Comparison of ENCODE assay signal across 9 mouse cellular contexts in genomic region chr16:43709062-43709413, GRCm38 (mm10). TPM values are rescaled to one million over a fixed set of nuclear protein-coding genes. Genes with fewer than 3 reads are reported as not detected.
DNase-seq lines count a peak whose midpoint lies in the region; ATAC-seq lines count a peak whose summit lies in the region.
"Had no signal": no experiment of that assay in that cellular context is flagged by ENCODE, and none has a peak within 500 bp of the region (broad histone marks: within the 10 kb centered on the region; RNA-seq: fewer than 3 reads in every experiment).

No protein-coding gene starts in this region.

- H3K36me3 ChIP-seq in lung, embryonic 16.5 days (ENCODE audit: control insufficient read depth, insufficient read depth, low read length): no peaks in the 10 kb centered on the region
- no peaks in the 10 kb centered on the region for H3K36me3 ChIP-seq in hindbrain, embryonic 14.5 days (replicated peaks; ENCODE audit: control insufficient read depth, insufficient read depth)

- H3K4me1 ChIP-seq in lung, embryonic 16.5 days (replicated peaks; ENCODE audit: control insufficient read depth, insufficient read depth, low read length): 0 out of 2 replicates have a peak, but pooled peaks cover 3% of the 10 kb centered on the region
- H3K4me1 ChIP-seq in hindbrain, embryonic 14.5 days (replicated peaks; ENCODE audit: control insufficient read depth, insufficient read depth, low read length): peaks cover 17% of the 10 kb centered on the region; the same call in 1 of the 2 replicates

- H3K27ac ChIP-seq in lung, embryonic 16.5 days (ENCODE audit: low read length): no peak overlapping the region
- H3K27ac ChIP-seq in hindbrain, embryonic 14.5 days: peak overlapping the region; percentile 70

- H3K9me3 ChIP-seq in lung, embryonic 16.5 days (ENCODE audit: control insufficient read depth, low read length): no peaks in the 10 kb centered on the region
- H3K9me3 ChIP-seq in hindbrain, embryonic 14.5 days (ENCODE audit: control insufficient read depth, low read length): no peaks in the 10 kb centered on the region

- peak overlapping the region; percentile 39 for H3K4me2 ChIP-seq in lung, embryonic 16.5 days (ENCODE audit: low read depth, low read length)
- peak overlapping the region; percentile 48 for H3K4me2 ChIP-seq in hindbrain, embryonic 14.5 days (replicated peaks)

- peak overlapping the region; percentile 4 for H3K4me3 ChIP-seq in lung, embryonic 16.5 days (ENCODE audit: low read length)
- H3K4me3 ChIP-seq in hindbrain, embryonic 14.5 days (replicated peaks; ENCODE audit: low read length): peak overlapping the region; percentile 12

- no peaks in the 10 kb centered on the region for H3K27me3 ChIP-seq in lung, embryonic 16.5 days (ENCODE audit: control insufficient read depth, insufficient read depth, low read depth, low read length)
- no peaks in the 10 kb centered on the region for H3K27me3 ChIP-seq in hindbrain, embryonic 14.5 days (ENCODE audit: control insufficient read depth, insufficient read depth, low read length)

- no peak for ATAC-seq in lung, embryonic 16.5 days (ENCODE audit: low read depth)
- ATAC-seq in hindbrain, embryonic 14.5 days (ENCODE audit: low FRiP score): peak; percentile 52; the same call in 1 of the 2 replicates

- no peak overlapping the region for H3K9ac ChIP-seq in lung, embryonic 16.5 days (ENCODE audit: low read length)
- H3K9ac ChIP-seq in hindbrain, embryonic 14.5 days: peak overlapping the region; percentile 32; the same call in 1 of the 2 replicates

- no peak for DNase-seq in lung, adult 18-20 months
- DNase-seq in cerebellum, postnatal 25 days: peak; percentile 49 to 52
- peak; percentile 42 for DNase-seq in hindbrain, embryonic 14.5 days (ENCODE audit: low spot score)
- DNase-seq in thymus, postnatal 14 days: peak; percentile 42
- no peak for DNase-seq in urinary bladder, postnatal 36 days (ENCODE audit: low spot score in 2 of 2)
- no peak for DNase-seq in left cerebral cortex, adult 8-10 months (ENCODE audit: low spot score in 2 of 2)

- WGBS in lung, embryonic 16.5 days: 21% methylated on average over 15 of the region's 15 CpGs
- 35% methylated on average over 15 of the region's 15 CpGs for WGBS in hindbrain, embryonic 14.5 days

RNA-seq across cellular contexts. Expression of gene Drd3, which starts 44.8 kb away (rescaled TPM):
- polyA plus RNA-seq in lung, embryonic 16.5 days (2015; fragmentation: Nextera tagmentation; extraction: Ambion mirVana): 0.14 TPM in 1 of 2 replicates, not detected in the other
- not detected in 2 replicates for polyA plus RNA-seq in hindbrain, embryonic 14.5 days (2014; fragmentation: Nextera tagmentation; extraction: Ambion mirVana)
- 1 to 10 TPM; 1.5 to 2.4 (median 1.7) TPM for total RNA-seq in left cerebral cortex, adult 8-10 months (2022)
- polyA plus RNA-seq: limb, embryonic 14.5 days; stomach, embryonic 16.5 days had no signal

RNA-seq across cellular contexts. Expression of gene Tigit, which starts 45.1 kb away (rescaled TPM):
- not detected in 2 replicates for polyA plus RNA-seq in lung, embryonic 16.5 days (2015; fragmentation: Nextera tagmentation; extraction: Ambion mirVana)
- not detected in 2 replicates for polyA plus RNA-seq in hindbrain, embryonic 14.5 days (2014; fragmentation: Nextera tagmentation; extraction: Ambion mirVana)
- not detected for total RNA-seq in left cerebral cortex, adult 8-10 months (2022)
- polyA plus RNA-seq: limb, embryonic 14.5 days; stomach, embryonic 16.5 days had no signal

Comparison
In these comparisons a context has a peak if more than half of its experiments do, and no peak if none do; other contexts are left out.
1. DNase-seq: peak in cerebellum, postnatal 25 days (2 of 2), hindbrain, embryonic 14.5 days (single experiment) and thymus, postnatal 14 days (single experiment); none in lung, adult 18-20 months (0 of 2), urinary bladder, postnatal 36 days (0 of 2) and left cerebral cortex, adult 8-10 months (0 of 2).